Mouse (Mus musculus): ENCODE data around the gene Adprhl2. TPM values are rescaled to one million over a fixed set of nuclear protein-coding genes. Genes with fewer than 3 reads are reported as not detected.
A peak's percentile ranks its signal among the peaks of the same experiment; 100 is the strongest.

Adprhl2 gene
- 1 to 10 TPM; 9.3 to 9.5 TPM for total RNA-seq (2021)
- long read RNA-seq, experiment 1, transcript Adprhl2-201 (6 exons, 1,672 nt), result major isoform, 15 of 23 reads
- long read RNA-seq, experiment 1, partial matches to known transcripts, result 2 of 23 reads
- long read RNA-seq, experiment 1, other reads (novel, unspliced or antisense), result 5 of 23 reads
- long read RNA-seq, experiment 2, transcript Adprhl2-201 (6 exons, 1,672 nt), result major isoform, 17 of 19 reads
- long read RNA-seq, experiment 2, partial matches to known transcripts, result 0 of 19 reads
- long read RNA-seq, experiment 2, other reads (novel, unspliced or antisense), result 2 of 19 reads

DNA sequence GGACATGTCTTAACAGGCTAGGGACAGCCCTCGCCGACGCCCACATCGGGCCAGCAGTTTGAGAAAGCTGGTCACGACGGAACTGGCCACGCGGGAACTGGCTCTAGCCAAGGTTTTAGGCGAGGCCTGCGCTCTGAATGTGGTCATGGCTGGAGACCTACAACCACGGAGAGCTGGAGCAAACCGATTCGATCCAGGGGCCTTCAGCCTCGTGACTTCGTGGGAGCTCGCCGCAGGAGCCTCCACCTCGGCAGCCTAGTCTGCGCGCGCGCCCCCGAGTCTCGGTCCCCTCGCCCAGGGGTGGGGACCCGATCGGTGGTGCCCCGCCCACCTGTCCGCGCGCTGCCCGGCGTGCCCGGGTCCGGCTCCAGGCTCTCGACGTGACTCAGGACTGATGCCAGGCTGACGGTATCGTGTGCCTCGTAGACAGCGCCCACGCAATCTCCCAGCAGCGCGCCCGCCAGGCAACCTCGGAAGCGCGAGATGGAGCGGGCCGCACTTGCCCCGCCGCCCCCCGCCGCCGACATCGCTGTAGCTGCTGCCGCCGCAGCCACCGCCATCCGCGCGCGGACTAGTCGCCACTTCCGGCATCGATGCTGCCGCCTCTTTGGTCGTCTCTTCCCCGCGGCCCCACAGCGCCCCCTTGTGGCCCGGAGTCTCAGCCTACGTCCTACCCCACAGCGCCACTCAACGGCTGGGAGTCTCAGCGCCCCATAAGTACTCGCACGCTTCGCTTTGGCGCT lies at the start of gene Adprhl2:
TSS of gene Adprhl2 (minus strand) at position 593 of the 743 bp plus-strand sequence.
- Histone ChIP-seq H3K4me3 (peak within 1 kb of the TSS; percentile 85), H3K27ac (peak within 1 kb of the TSS; percentile 95)
- no peak for TF ChIP-seq CTCF (IDR thresholded peaks at IDR 0.05)
- intact Hi-C loops (cut with DNase I), result no loop called here
- DNase-seq, result peak; percentile 99

DNA sequence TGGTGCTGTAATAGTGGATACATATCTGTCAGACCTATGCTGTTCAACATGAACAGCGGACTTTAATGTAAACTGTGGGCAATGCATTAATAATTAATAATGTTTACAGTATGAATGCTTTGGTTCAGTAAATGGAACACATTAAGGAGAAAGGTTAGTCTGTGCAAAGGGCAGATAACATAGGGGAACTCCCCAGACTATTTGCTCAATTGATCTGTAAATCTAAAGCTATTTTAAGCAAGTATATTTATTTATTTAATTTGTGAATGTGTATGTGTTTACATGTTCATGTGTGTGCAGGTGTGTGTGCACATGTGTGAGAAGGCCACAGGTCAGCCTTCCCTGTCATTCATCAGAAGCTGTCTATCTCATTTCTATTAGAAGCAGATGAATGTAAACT lies 38.6 kb upstream of the Adprhl2 start:
- no peak for DNase-seq
- intact Hi-C loops (cut with DNase I), result no loop called here
- no peak overlapping the region for H3K27ac ChIP-seq
- H3K4me3 ChIP-seq, result no peak overlapping the region
- TF ChIP-seq CTCF (IDR thresholded peaks at IDR 0.05), result no peak

- no peak for TF ChIP-seq CTCF (IDR thresholded peaks at IDR 0.05)
- intact Hi-C loops (cut with DNase I), result no loop called here
- Histone ChIP-seq H3K27ac (no peak overlapping the region; the same call in 1 of the 2 replicates), H3K4me3 (no peak overlapping the region)
- DNase-seq, result peak; percentile 23
Observed at GRCm38 (mm10) chr4:126343451-126343850, 21.9 kb upstream of the Adprhl2 start.

DNA sequence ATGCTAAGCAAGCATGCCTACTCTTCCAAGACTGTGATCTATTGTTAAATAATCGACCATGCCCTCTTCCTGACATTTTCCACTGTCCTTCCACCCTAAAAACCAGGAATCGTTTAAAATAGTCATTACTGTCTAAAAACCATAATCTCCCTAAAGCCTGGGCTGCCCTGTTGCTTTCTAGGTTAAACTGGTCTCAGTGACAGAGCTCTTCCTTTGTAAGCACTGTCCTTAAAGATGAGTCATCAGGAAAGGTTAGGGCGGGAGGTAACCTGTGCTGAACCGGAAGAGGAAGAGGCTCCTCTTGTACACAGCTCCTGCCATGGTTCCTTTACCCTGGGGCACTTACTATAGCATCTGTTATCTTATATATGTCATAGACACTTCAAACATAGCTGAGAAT lies 18.0 kb upstream of the Adprhl2 start:
- no peak overlapping the region for H3K4me3 ChIP-seq
- no peak for DNase-seq
- H3K27ac ChIP-seq, result no peak overlapping the region
- TF ChIP-seq CTCF (IDR thresholded peaks at IDR 0.05), result no peak
- intact Hi-C loops (cut with DNase I), result no loop called here

GRCm38 (mm10) chr4:126332358-126332757 lies 10.9 kb upstream of the Adprhl2 start:
- Histone ChIP-seq H3K4me3 (no peak overlapping the region), H3K27ac (no peak overlapping the region)
- intact Hi-C loops (cut with DNase I), result no loop called here
- TF ChIP-seq CTCF (IDR thresholded peaks at IDR 0.05), result peak; percentile 38; the same call in 1 of the 2 replicates
- DNase-seq, result no peak

DNA sequence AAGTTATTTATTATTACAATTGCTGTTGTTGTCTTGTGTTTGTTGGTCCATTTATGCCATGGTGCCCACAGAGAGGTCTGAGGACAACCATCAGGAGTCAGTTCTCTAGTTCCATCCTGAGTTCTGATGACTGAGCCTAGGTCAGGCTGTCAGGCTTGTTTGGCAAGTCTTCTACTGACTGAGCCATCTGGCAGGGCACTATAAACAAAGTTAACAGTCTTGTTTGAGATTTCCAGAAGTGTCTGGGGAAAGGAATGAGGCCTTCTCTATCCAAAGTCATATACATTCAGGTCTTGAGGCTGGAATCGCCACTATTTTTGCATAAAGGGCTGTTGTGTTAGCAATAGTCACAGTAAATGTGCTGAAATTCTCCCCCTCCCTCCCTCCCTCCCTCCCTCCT lies 10.2 kb upstream of the Adprhl2 start:
- Histone ChIP-seq H3K27ac (no peak overlapping the region), H3K4me3 (no peak overlapping the region)
- intact Hi-C loops (cut with DNase I), result no loop called here
- no peak for DNase-seq
- TF ChIP-seq CTCF (IDR thresholded peaks at IDR 0.05), result no peak

DNA sequence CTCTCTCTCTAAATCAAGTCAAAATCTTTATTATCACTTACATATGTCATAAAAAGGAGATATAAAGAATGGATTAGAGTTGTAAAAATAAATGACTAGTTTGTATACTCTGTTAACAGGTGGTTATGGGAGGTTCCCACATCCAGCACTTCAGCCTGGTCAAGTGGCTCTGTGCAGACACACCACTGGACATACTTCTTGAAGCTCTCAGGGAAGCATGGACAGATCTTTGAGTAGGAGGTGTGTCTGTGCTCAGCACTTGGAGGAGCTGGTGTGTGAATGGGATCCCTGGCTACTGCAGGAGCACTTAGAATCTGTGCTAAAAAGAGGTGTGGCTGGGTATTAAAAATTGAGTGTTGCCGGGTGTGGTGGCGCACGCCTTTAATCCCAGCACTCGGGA lies 8.8 kb upstream of the Adprhl2 start:
- intact Hi-C loops (cut with DNase I), result no loop called here
- Histone ChIP-seq H3K4me3 (no peak overlapping the region), H3K27ac (no peak overlapping the region)
- TF ChIP-seq CTCF (IDR thresholded peaks at IDR 0.05), result no peak
- DNase-seq, result no peak

DNA sequence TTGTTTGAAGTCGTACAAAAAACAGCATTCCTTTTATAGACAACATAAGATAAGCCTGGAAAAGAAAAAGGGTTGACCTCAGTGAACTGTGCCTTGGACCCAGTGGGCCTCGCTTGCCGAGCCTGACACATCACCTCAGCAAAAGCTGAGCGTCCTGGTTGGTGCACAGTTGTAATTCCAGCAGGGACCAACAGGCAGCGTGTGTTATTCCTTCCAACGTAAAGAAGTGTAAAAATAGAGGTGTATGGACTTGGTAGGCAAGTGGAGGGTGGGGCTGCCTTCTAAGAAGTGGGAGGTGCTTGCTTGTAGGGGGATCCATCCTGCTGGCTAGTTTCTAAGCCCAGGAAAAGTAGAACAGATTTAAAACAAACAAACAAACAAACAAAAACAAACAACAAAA lies 4.5 kb upstream of the Adprhl2 start:
- no peak for DNase-seq
- Histone ChIP-seq H3K4me3 (no peak overlapping the region), H3K27ac (no peak overlapping the region)
- 0 out of 2 replicates have a peak, but pooled peaks have one; percentile 4 for TF ChIP-seq CTCF (IDR thresholded peaks at IDR 0.05)
- intact Hi-C loops (cut with DNase I), result no loop called here

- Histone ChIP-seq H3K27ac (peak within 1 kb of the TSS; percentile 24; the same call in 1 of the 2 replicates), H3K4me3 (peak within 1 kb of the TSS; percentile 32)
- TF ChIP-seq CTCF (IDR thresholded peaks at IDR 0.05), result no peak
- intact Hi-C loops (cut with DNase I), result no loop called here
- peak; percentile 53 for DNase-seq
Observed at GRCm38 (mm10) chr4:126325281-126325861, 3.9 kb upstream of the Adprhl2 start, which contains the start of gene Tekt2. TSS of gene Tekt2 (minus strand) at chr4:126325688.

GRCm38 (mm10) chr4:126324861-126325260 lies 3.4 kb upstream of the Adprhl2 start:
- Histone ChIP-seq H3K4me3 (no peak overlapping the region; the same call in 1 of the 2 replicates), H3K27ac (peak overlapping the region; percentile 16; the same call in 1 of the 2 replicates)
- TF ChIP-seq CTCF (IDR thresholded peaks at IDR 0.05), result no peak
- DNase-seq, result no peak
- intact Hi-C loops (cut with DNase I), result no loop called here

DNA sequence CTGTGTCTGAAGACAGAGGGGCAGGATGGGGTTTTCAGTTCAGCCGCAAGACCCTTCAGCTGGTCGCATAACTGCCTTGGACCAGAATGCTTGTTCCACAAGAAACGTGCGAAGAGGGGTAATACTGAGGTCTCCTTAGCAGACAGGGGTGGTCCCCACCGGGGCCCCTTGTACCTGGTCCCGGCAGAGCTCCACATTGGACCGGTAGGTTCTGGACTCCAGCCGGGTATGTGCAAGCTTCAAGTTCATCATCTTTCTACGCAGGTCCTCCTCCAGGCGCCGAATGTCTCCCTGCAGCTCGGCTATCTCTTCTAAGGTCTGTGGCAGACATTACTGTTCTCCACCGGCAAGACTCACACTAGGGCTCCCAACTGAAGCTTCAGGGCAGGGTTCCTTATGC lies 1.1 kb upstream of the Adprhl2 start:
- intact Hi-C loops (cut with DNase I), result no loop called here
- TF ChIP-seq CTCF (IDR thresholded peaks at IDR 0.05), result no peak

GRCm38 (mm10) chr4:126321854-126322511 lies 480 bp upstream of the Adprhl2 start:
- Histone ChIP-seq H3K27ac (peak overlapping the region; percentile 95), H3K4me3 (peak overlapping the region; percentile 85)
- no peak for DNase-seq
- TF ChIP-seq CTCF (IDR thresholded peaks at IDR 0.05), result no peak
- intact Hi-C loops (cut with DNase I), result no loop called here

More for the DNA sequence above, 1.1 kb upstream of the Adprhl2 start:
- Histone ChIP-seq H3K27ac (no peak overlapping the region), H3K4me3 (no peak overlapping the region)
- DNase-seq, result no peak
